Mouse (Mus musculus) kidney, adult 2 months (tissue): ENCODE results near the gene Btk. TPM values are rescaled to one million over a fixed set of nuclear protein-coding genes. Genes with fewer than 3 reads are reported as not detected.
A peak's percentile ranks its signal among the peaks of the same experiment; 100 is the strongest.

ENCODE experiments used
- DNase-seq: peaks from one replicate; pipeline ENCODE4 v3.0.0; 2021
- H3K27ac ChIP-seq: fragments of 200-500 bp; 2 replicates; pipeline ENCODE4 v1.5.1; 2012; ENCODE audit warnings: low read depth, low read length, control low read depth, inconsistent platforms; ENCODE audit not compliant: insufficient read depth
- H3K27me3 ChIP-seq: fragments of 200-500 bp; replicated peaks from 2 replicates; pipeline ENCODE4 v1.6.1; 2012; ENCODE audit warnings: mild to moderate bottlenecking, moderate library complexity, low read length, inconsistent platforms; ENCODE audit not compliant: control insufficient read depth, insufficient read depth
- H3K36me3 ChIP-seq: fragments of 200-500 bp; 2 replicates; pipeline ENCODE4 v1.6.1; 2012; ENCODE audit warnings: mild to moderate bottlenecking, moderate library complexity, low read length, inconsistent platforms; ENCODE audit not compliant: control insufficient read depth, insufficient read depth
- H3K4me1 ChIP-seq: fragments of 200-500 bp; 2 replicates; pipeline ENCODE4 v1.6.1; 2011; ENCODE audit warnings: low read length; ENCODE audit not compliant: control insufficient read depth, insufficient read depth
- H3K4me3 ChIP-seq: fragments of 200-500 bp; 2 replicates; pipeline ENCODE4 v1.5.1; 2011; ENCODE audit warnings: mild to moderate bottlenecking, low read depth, low read length, control low read depth; ENCODE audit not compliant: insufficient read depth
- CTCF ChIP-seq: fragments of 200-500 bp; conservative IDR thresholded peaks from 2 replicates; pipeline ENCODE4 v1.5.1; 2011; ENCODE audit warnings: low read depth, mild to moderate bottlenecking, control low read depth, low read length, moderate library complexity, mixed read lengths; ENCODE audit not compliant: insufficient read depth, insufficient read length
- POLR2A ChIP-seq: fragments of 200-500 bp; IDR thresholded peaks from one replicate; pipeline ENCODE4 v1.6.1; 2011; ENCODE audit warnings: low read depth, low read length, control low read depth
- WGBS: fragments of 180-500 bp; shearing (Covaris S2); methylation state at CpG from one replicate; pipeline ENCODE4 v1.1.7; 2018; 5-methylcytosine and 5-hydroxymethylcytosine counted together
- polyA plus RNA-seq: library from polyadenylated mRNA; depleted of rRNA; stranded (reverse); fragments of >200 nt; gene quantifications from 2 replicates; pipeline ENCODE4 v1.2.3, GENCODE M21; 2012

Btk gene
- polyA plus RNA-seq, 1 experiment, result 0.70 TPM

GRCm38 (mm10) chrX:134614306-134614705 is 30.9 kb upstream of the Btk start:
- no peaks in the 10 kb centered on the region for H3K27me3 ChIP-seq
- peaks cover 4% of the 10 kb centered on the region; the same call in 1 of the 2 replicates for H3K4me1 ChIP-seq
- no peaks in the 10 kb centered on the region for H3K36me3 ChIP-seq
- no peak overlapping the region for H3K27ac ChIP-seq
- TF ChIP-seq POLR2A (no peak), CTCF (peak; percentile 31; the same call in 1 of the 2 replicates)
- DNase-seq, result no peak
- H3K4me3 ChIP-seq, result no peak overlapping the region
- 97% methylated on average over 2 of the region's 2 CpGs for WGBS

DNA sequence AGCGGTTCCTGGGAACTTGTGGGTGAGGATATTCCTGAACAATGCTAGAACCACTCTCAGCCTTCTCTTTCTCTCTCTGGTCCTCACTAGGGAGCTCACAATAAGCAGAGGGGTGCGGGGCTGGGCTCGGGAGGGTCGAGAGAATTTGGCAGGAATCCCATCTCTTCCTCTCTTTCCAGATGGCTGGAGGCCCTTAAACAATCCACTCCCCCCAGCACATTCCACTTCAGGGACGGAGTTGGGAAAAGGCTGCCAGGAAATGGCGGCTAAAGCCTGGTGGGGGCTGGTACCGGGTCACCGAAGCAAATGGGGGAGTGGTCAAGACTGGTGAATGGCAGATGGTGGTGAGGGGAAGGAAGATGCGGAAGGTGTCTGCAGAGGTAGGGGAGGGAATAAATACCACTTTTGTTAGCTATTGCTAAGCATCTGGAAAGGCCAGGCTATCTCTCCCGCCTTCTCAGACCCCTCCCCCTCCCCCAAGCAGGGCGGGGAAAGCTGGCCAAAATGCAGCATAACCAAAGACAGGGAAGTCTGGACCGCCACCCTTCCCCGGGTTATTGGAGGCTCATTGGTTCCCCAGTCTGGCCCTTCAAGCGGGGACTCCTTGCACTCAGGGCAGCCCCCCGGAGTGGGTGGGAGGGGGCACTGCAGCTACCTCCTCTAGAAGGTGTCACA is 29.1 kb upstream of the Btk start:
- no peaks in the 10 kb centered on the region for H3K36me3 ChIP-seq
- H3K4me3 ChIP-seq, result peak overlapping the region; percentile 50
- WGBS, result 2% methylated on average over 15 of the region's 15 CpGs
- peaks cover 4% of the 10 kb centered on the region; the same call in 1 of the 2 replicates for H3K4me1 ChIP-seq
- DNase-seq, result peak; percentile 46
- TF ChIP-seq POLR2A, result no peak
- no peak for TF ChIP-seq CTCF
- peak overlapping the region; percentile 59; the same call in 1 of the 2 replicates for H3K27ac ChIP-seq
- no peaks in the 10 kb centered on the region for H3K27me3 ChIP-seq

DNA sequence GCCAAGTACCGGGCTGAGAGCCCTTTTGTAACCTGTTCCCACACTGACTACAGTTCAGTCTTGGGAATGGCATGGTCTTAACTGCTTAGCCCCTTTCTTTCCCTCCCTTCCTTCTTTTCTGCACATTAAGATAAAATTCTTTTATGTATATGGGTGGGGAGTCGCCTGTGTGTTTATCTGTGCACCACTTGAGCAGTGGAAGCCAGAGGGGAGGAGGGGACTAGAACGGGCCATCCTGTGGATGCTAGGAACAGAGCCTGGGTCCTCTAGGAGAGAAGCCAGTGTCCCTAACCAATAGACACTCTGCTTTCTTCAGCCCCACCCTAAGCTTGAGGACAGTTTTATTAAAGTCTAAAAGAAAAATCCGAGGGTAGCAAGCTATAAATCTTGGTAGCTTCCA is 27.6 kb upstream of the Btk start:
- TF ChIP-seq CTCF, result no peak
- TF ChIP-seq POLR2A, result no peak
- Histone ChIP-seq H3K4me3 (no peak overlapping the region), H3K4me1 (peaks cover 4% of the 10 kb centered on the region; the same call in 1 of the 2 replicates), H3K36me3 (no peaks in the 10 kb centered on the region), H3K27me3 (no peaks in the 10 kb centered on the region), H3K27ac (no peak overlapping the region)
- WGBS, result 65% methylated on average over 4 of the region's 4 CpGs
- no peak for DNase-seq

DNA sequence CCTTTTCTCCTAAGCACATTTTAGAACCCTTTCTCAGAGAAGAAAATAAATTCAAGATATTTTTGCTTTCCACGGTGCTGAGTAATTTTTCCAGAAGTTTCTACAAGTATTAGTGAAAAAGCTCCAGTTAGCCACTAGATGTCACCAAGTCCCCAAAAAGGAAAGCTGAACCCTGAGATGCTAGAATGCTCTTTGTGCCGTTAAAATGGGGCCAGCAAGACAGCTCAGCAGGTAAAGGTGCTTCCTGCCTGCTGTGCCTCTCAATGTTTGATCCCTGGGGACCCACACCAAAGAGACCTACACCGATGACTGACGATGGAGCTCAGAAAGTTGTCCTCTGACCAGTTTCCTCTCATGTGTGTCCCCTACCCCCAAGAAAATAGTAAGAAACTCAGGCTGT is 26.1 kb upstream of the Btk start:
- peaks cover 4% of the 10 kb centered on the region; the same call in 1 of the 2 replicates for H3K4me1 ChIP-seq
- no peak overlapping the region for H3K27ac ChIP-seq
- no peak overlapping the region for H3K4me3 ChIP-seq
- WGBS, result 5% methylated on average over 4 of the region's 4 CpGs
- peak; percentile 43 for DNase-seq
- no peaks in the 10 kb centered on the region for H3K36me3 ChIP-seq
- TF ChIP-seq POLR2A (no peak), CTCF (peak; percentile 22; the same call in 1 of the 2 replicates)
- H3K27me3 ChIP-seq, result no peaks in the 10 kb centered on the region

- peak overlapping the region; percentile 88 for H3K27ac ChIP-seq
- no peaks in the 10 kb centered on the region for H3K27me3 ChIP-seq
- H3K36me3 ChIP-seq, result no peaks in the 10 kb centered on the region
- DNase-seq, result no peak
- peak overlapping the region; percentile 67 for H3K4me3 ChIP-seq
- TF ChIP-seq POLR2A (no peak), CTCF (no peak)
- WGBS, result 2% methylated on average over 33 of the region's 43 CpGs
- H3K4me1 ChIP-seq, result no peaks in the 10 kb centered on the region
Measured at GRCm38 (mm10) chrX:134601380-134602120, 18.2 kb upstream of the Btk start.

DNA sequence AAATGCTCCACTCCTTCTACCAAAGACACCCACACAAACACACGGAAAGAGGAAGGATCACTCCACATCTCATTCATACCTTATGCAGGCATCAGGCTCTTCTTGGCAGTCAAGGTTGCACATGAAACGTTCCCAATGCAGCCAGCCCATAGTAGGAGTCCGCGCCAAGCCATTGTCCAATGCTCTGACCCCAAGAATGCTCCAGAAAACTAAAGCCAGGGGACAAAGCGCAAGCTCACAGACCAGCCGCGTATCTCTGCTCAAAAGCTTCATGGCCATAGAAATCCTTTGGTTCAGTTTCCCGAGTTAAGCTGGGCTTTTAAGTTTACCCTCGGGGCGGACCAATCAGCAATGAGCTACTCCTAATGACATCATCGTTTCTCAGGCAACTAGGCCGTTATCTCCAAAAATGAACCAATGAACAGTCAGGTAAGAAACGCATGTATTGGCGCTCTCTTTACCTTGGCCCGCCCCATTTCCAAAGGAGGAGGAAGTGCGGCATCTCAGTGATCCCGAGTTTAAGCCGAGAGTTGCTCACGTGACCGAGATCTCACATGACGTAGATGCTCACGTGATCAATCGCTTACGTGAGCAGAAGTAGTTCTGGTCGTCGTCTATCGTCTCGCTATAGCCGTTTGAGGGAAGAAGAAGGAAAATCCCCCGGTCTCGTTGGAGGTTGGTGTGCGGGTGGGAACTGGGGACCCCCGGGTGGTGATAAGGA is 17.4 kb upstream of the Btk start, which contains the start of the genes Gla and Hnrnph2:
Gene Gla (minus strand): TSS at position 467 of the 721 bp plus-strand sequence.
Gene Hnrnph2 (plus strand): TSS at position 521 of the 721 bp plus-strand sequence.
- H3K27ac ChIP-seq, result peak within 1 kb of the TSS; percentile 88
- H3K36me3 ChIP-seq, result no peaks in the 10 kb centered on the region
- H3K4me1 ChIP-seq, result no peaks in the 10 kb centered on the region
- no peaks in the 10 kb centered on the region for H3K27me3 ChIP-seq
- peak within 1 kb of the TSS; percentile 67 for H3K4me3 ChIP-seq
- peak; percentile 97 for DNase-seq
- TF ChIP-seq POLR2A (no peak), CTCF (no peak)
- WGBS, result under 1% methylated on average over 33 of the region's 33 CpGs

- H3K4me1 ChIP-seq, result no peaks in the 10 kb centered on the region
- peak overlapping the region; percentile 66 for H3K4me3 ChIP-seq
- WGBS, result 2% methylated on average over 10 of the region's 10 CpGs
- DNase-seq, result no peak
- no peaks in the 10 kb centered on the region for H3K27me3 ChIP-seq
- H3K36me3 ChIP-seq, result no peaks in the 10 kb centered on the region
- H3K27ac ChIP-seq, result no peak overlapping the region
- TF ChIP-seq CTCF (no peak), POLR2A (no peak)
Measured at GRCm38 (mm10) chrX:134599922-134600565, 16.7 kb upstream of the Btk start.
